Mouse (Mus musculus) spleen, postnatal 10 days (tissue): Measurements from ENCODE around the gene Lrrc31.
"Not testable (repeated sequence)": the region's sequence is repeated elsewhere in the genome, so short reads cannot be mapped to it uniquely, and the experiment has no call there.

Experiments used
- DNase-seq, 2 experiments: peaks; one replicate each; pipeline ENCODE4 v3.0.0; 2021 to 2022; ENCODE audit warnings: low spot score in 2 of 2

Lrrc31 gene

GRCm38 (mm10) chr3:30699711-30700505, at the start of gene Lrrc31:
Gene Lrrc31, minus strand, starts transcription at chr3:30699843.
- DNase-seq: not testable (repeated sequence)

GRCm38 (mm10) chr3:30748316-30748715, 48.7 kb upstream of the Lrrc31 start:
- DNase-seq: no peak

DNA sequence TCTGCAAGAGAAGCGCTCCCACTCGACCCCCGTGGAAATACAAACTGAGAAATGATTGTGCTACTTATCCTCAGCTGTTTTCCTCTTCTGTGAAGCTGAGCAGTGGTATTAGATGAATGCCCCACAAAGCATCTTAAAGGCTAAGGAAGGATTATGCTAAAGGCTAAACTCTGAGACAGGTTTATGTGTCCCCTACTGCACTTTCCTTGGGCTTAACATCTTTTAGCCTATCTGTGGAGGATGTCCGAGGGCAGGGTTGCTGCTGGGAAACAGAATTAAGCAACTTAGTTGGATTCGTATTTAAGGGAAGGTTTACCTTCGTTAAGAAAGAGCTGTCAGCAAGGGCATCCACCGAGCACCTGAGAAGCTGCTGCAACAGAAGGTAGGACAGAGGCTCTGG, 46.4 kb upstream of the Lrrc31 start, which contains the start of gene Samd7:
Gene Samd7, plus strand, starts transcription at position 288 of the 400 bp plus-strand sequence.
- DNase-seq: no peak

DNA sequence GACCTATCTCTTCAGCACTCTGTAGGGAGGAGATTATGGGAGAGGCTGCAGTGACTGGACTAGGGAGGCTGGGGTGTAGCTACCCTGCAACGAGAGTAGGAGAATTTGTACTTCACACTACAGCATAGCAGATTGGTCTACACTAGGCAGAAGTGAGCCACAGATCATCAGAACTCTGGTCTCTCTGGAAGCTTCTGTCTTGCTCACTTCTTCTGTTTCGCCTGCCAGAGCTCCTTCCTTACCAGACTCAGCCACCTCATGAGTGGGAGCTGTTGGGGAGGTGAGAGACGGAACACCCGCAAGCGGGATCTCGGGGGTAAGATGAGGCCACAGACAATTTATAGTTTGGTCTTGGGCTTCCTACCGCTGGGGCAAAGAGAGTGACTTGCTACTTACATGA, 43.2 kb upstream of the Lrrc31 start:
- no peak for DNase-seq

GRCm38 (mm10) chr3:30741306-30741705, 41.7 kb upstream of the Lrrc31 start:
- no peak for DNase-seq

DNA sequence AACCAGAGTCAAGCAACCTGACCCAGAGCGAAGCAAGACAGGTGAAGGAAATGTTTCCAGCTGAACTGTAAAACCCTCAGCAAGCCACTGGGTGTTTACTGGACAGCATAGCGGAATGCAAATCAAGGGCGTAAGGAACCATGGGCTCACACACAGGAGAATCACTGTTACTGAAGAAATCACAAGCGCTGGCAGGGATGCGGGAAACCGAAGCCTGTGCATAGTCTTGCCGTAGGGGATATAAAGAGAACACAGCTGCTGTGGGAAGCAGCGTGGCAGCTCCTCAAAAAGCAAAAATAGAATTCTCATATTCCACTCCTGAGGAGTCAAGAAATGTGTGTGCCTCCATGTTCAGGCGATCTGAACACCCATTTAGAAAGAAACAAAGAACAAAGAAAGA, 37.2 kb upstream of the Lrrc31 start:
- no peak for DNase-seq

GRCm38 (mm10) chr3:30729046-30729445, 29.4 kb upstream of the Lrrc31 start:
- no peak for DNase-seq

- no peak for DNase-seq
Measured at GRCm38 (mm10) chr3:30727209-30727608, 27.6 kb upstream of the Lrrc31 start.

DNA sequence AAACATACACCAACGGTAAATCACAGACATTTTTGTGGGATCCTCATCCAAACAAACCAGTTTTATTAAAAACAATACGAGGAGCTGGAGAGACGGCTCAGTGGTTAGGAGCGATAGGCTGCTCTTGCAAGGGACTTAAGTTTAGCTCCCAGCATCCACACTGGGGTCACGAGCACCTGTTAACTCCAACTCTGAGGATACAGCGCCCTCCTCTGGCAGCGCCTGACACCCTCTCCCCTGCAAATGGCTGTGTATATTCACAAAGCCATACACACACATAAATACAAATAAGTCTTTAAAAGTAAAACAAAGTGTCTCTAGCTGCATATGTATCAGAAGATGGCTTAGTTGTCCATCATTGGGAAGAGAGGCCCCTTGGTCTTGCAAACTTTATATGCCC, 25.9 kb upstream of the Lrrc31 start:
- peak in 1 of 2 experiments; percentile 51 for DNase-seq

DNA sequence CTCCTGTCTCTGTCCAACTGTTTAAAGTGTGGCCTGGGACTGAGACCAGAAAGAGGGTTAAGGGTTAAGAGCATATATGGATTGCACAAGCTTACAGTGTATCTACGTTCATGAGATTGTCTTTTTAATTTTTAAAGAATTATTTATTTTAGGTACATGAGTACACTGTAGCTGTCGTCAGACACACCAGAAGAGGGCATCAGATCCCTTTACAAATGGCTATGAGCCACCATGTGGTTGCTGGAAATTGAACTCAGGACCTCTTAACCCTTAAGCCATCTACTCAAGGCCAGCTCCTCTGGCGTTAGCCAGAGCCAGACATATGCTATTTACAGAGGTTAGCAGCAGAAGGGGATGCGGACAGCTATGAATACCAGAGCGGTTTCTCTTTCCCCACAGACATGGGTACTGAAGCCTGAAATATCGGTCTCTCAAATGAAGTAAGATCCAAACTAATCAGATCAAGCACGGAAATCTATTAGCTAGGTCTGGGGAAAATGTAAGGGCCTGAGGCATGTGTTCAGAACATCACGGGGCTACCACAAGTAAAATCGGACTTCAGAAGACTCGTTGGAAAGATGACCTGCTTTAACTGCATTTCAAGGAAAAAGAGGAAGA, 25.3 kb upstream of the Lrrc31 start:
- no peak for DNase-seq

DNA sequence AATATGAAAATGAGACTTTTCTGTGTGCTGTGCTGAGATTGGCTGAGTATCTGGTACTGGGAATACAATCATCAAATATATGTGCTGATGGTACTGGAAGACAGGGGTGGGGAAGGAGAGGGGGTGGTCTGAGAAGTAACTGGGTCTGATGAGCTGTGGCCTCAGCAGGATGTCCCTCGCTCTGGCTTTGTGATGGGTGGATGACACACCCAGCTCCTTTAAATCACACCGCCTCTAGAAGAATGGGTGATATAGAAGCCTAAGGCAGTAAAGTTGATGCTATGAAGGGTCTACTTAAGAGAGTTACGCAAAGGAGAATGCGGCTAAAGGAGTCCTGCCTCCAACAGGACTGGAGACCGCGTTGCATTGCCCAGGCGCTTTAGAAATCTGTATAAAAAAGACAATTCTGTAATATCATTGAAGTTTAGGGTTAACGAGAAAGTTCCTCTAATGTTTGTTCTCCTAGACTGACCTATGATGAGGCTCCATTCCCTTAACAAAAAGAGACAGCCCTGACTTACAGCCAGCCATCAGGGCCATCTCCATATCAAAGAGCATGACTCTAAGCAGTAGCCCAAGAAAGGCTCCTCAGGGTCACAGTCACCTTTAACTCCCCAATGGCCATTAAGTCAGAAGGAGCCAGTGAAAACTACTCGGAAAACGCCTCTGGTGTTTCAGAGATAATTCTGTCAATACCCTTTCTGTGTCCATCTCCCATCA, 24.6 kb upstream of the Lrrc31 start:
- no peak for DNase-seq

DNA sequence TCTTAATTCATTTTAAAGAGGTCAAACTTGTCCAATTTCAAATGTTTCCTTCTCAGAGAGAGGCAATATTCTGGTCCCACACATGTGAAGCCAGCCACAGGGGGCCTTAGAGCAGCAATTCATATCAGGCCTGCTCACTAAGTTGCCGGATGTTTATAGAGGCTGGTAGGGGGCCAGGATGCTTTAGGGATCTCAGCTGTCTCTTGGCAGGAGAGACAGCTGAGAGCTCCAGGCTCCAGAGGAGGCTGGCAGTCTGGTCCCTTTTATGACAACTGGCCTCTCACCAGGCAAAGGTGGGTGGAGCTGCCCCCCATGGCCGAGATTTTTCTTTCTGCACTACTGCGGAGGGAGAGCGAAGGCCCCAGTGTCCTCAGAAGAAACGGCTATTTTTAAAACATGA, 23.5 kb upstream of the Lrrc31 start:
- no peak for DNase-seq

GRCm38 (mm10) chr3:30722461-30722860, 22.8 kb upstream of the Lrrc31 start:
- DNase-seq: no peak

GRCm38 (mm10) chr3:30722036-30722435, 22.4 kb upstream of the Lrrc31 start:
- no peak for DNase-seq

DNA sequence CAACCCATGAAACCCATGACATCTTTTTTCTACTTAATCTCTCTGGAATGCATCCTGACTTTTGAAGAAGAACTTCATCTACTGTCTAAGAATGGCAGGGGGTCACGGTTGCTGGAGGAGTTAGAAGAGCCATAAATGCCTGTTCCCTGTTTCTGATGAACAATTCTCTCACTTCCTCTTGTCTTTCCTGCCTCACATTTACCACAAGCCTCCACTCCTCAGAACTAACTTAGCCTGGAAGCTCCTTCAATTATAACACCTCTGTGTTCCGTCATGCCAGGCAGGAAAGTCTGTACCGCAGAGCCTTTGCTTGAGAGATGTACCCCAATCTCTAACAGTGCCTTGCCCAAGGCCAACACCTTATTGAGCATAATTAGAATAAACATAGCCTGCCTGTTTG, 19.0 kb upstream of the Lrrc31 start:
- no peak for DNase-seq

DNA sequence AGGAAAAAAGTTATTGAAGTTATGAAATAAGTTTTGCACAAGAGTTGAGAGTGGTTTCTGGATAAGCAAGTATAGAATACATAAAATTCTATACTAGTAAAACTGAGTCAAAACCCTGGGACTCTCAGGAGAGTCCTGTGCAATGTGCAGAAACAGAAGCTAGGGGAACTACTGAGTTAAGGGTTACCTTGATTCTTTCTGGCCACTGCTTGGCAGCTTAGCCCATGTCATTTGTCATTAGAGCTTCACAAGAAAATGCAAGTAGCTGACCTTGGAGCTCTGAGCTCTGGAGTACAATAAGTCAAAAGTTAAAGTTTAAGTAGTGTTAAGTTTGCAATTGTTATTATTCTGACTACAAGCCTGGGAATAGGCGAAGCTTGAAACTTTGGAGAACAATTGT, 13.7 kb upstream of the Lrrc31 start:
- DNase-seq: no peak

- no peak for DNase-seq
Measured at GRCm38 (mm10) chr3:30710191-30710590, 10.5 kb upstream of the Lrrc31 start.

DNA sequence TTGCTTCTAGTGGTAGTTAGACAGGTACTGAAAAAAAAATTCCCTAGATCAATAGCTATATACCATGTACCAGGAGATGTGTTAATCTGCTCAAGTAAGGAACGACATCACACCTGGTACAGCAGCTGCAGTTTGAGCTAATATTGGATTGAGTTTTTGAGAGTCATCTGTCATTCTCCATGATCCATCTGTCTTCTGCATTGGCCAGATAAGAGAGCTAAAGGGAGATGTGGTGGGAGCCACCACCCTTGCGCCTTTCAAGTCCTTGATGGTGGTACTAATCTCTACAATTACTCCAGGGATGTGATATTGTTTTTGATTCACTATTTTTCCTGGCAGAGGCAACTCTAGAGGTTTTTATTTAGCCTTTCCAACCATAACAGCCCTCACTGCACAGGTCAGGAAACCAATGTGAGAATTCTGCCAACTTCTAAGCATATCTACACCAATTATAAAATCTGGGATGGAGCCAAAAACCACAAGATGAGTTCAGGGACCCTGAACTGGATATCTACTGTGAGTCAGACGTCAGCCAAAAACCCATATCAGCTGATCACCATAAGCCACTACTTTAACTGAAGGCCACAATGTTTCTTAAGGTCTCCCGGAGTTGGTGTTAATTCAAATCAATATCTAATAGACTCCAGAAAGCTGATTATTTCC, 7.1 kb upstream of the Lrrc31 start:
- DNase-seq: no peak

DNA sequence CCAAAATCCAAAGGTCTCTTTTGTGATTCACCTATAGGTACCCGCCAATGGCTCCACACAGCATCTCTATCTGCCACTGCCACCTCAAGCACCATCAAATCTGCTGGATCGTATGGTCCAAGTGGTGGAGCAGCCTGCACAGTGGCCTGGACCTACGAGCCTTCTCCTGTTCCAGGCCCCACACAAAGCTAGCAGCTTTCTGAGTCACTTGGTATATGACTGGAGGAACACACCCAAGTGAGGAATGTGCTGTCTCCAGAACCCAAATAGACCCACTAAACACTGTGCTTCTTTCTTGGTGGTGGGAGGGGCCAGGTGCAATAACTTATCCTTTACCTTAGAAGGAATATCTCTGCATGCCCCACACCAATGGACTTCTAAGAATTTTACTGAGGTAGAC, 6.3 kb upstream of the Lrrc31 start:
- DNase-seq: no peak

DNA sequence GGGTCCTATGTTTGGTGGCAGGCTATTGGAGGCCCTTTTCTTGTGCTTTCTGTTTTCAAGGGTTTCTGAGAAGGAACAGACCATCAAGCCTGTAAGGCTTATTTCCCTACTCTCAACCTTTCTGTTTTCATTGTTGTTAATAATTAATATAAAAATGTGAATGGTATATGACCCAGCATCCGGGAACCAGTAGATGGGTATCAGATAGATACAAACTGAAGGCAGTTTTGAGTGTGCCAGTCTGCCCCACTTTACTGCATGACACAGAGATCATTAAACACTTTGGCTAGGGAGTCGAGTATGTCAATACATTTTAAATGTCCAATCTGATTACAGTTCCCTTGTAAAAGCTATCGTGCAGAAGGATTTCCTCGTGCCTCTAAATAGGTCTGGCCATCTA, 1.8 kb downstream of the Lrrc31 start:
- no peak for DNase-seq

DNA sequence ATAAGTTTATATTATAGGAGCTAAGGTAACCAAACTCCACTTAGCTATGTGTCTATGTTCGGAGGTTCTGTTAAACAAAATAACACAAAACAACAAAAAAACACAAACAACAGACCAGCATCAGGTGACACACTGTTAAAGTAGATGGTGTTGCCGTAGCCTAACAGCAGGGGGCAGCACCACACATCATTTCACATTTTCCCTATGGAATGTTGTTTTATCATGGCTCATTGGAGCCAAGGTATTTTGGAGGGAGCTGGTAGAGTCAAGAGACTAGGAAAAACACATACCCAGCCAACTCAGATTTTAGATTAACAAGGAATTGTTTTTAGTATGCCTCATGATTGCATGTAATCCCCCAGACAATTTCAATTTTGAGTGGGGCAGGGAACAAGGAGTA, 3.3 kb downstream of the Lrrc31 start:
- DNase-seq: peak; percentile 12 to 52

- DNase-seq: no peak
Measured at GRCm38 (mm10) chr3:30695661-30696060, 4.0 kb downstream of the Lrrc31 start.
